Mouse (Mus musculus) G1E (cell line): ENCODE results near the gene Zcchc2.

ENCODE experiments used
- CTCF ChIP-seq: IDR thresholded peaks from 2 replicates; pipeline ENCODE4 v1.5.1; 2012; ENCODE audit warnings: low read depth, low read length, inconsistent platforms, mixed read lengths
- GATA1 ChIP-seq: IDR thresholded peaks from 2 replicates; pipeline ENCODE4 v1.6.1; 2012; ENCODE audit warnings: borderline replicate concordance, low read length, inconsistent platforms, mixed read lengths
- POLR2AphosphoS5 ChIP-seq: IDR thresholded peaks from 2 replicates; pipeline ENCODE4 v1.6.1; 2012; ENCODE audit warnings: low read depth, low read length, inconsistent platforms; ENCODE audit not compliant: insufficient replicate concordance
- TAL1 ChIP-seq: conservative IDR thresholded peaks from 2 replicates; pipeline ENCODE4 v1.6.1; 2012; ENCODE audit warnings: low read depth, low read length, inconsistent platforms, mixed read lengths

- no peak for TF ChIP-seq CTCF
- no peak for TF ChIP-seq GATA1
- TF ChIP-seq POLR2AphosphoS5 = no peak
- no peak for TF ChIP-seq TAL1
Observed at GRCm38 (mm10) chr1:105953588-105953987, 36.6 kb upstream of the Zcchc2 start.
